Mouse (Mus musculus): Measurements from ENCODE around the gene Olfr472. TPM values are rescaled to one million over a fixed set of nuclear protein-coding genes. Genes with fewer than 3 reads are reported as not detected.
"Not testable (repeated sequence)": the region's sequence is repeated elsewhere in the genome, so short reads cannot be mapped to it uniquely, and the experiment has no call there.

Olfr472 gene
- 0.04 TPM in 1 of 2 replicates, not detected in the other for polyA plus RNA-seq (2016; fragmentation: Nextera tagmentation; extraction: Ambion mirVana)

- H3K4me2 ChIP-seq (replicated peaks): no peak within 1 kb of the TSS
- no peaks in the 10 kb centered on the region for H3K27me3 ChIP-seq (replicated peaks)
- no peaks in the 10 kb centered on the region for H3K9me3 ChIP-seq
- no peak within 1 kb of the TSS for H3K4me3 ChIP-seq
- ATAC-seq (ENCODE audit: low FRiP score, low read depth): no peak
- no peak within 1 kb of the TSS for H3K27ac ChIP-seq
- H3K9ac ChIP-seq: no peak within 1 kb of the TSS
- H3K4me1 ChIP-seq: no peaks in the 10 kb centered on the region
- H3K36me3 ChIP-seq: no peaks in the 10 kb centered on the region
Measured at GRCm38 (mm10) chr7:107897602-107898001, at the start of gene Olfr472. Gene Olfr472, plus strand, starts transcription at chr7:107897902.

GRCm38 (mm10) chr7:107930146-107930545, 32.4 kb downstream of the Olfr472 start, which contains the start of gene Olfr473:
Gene Olfr473, plus strand, starts transcription at chr7:107930446.
- no peak within 1 kb of the TSS for H3K4me2 ChIP-seq (replicated peaks)
- H3K27me3 ChIP-seq (replicated peaks): no peaks in the 10 kb centered on the region
- no peak for ATAC-seq (ENCODE audit: low FRiP score, low read depth)
- 97% methylated on average over 1 of the region's 1 CpGs for WGBS
- no peak within 1 kb of the TSS for H3K27ac ChIP-seq
- H3K4me1 ChIP-seq: no peaks in the 10 kb centered on the region
- no peaks in the 10 kb centered on the region for H3K36me3 ChIP-seq
- H3K9me3 ChIP-seq: no peaks in the 10 kb centered on the region
- no peak within 1 kb of the TSS for H3K4me3 ChIP-seq
- H3K9ac ChIP-seq: no peak within 1 kb of the TSS

GRCm38 (mm10) chr7:107952539-107952938, 54.8 kb downstream of the Olfr472 start:
- not testable (repeated sequence) for H3K36me3 ChIP-seq; H3K27me3 ChIP-seq (replicated peaks); H3K9me3 ChIP-seq; H3K9ac ChIP-seq; H3K4me3 ChIP-seq; H3K4me1 ChIP-seq; ATAC-seq (ENCODE audit: low FRiP score, low read depth); H3K27ac ChIP-seq; H3K4me2 ChIP-seq (replicated peaks)
- WGBS: 98% methylated on average over 12 of the region's 12 CpGs

GRCm38 (mm10) chr7:107954343-107954742, 56.6 kb downstream of the Olfr472 start, which contains the start of gene Olfr474:
Gene Olfr474, plus strand, starts transcription at chr7:107954643.
- H3K4me2 ChIP-seq (replicated peaks): no peak within 1 kb of the TSS
- H3K27me3 ChIP-seq (replicated peaks): no peaks in the 10 kb centered on the region
- H3K9ac ChIP-seq: no peak within 1 kb of the TSS
- H3K9me3 ChIP-seq: 0 out of 2 replicates have a peak, but pooled peaks cover 5% of the 10 kb centered on the region
- WGBS: 88% methylated on average over 1 of the region's 1 CpGs
- H3K4me3 ChIP-seq: no peak within 1 kb of the TSS
- H3K4me1 ChIP-seq: no peaks in the 10 kb centered on the region
- no peak within 1 kb of the TSS for H3K27ac ChIP-seq
- ATAC-seq (ENCODE audit: low FRiP score, low read depth): no peak
- no peaks in the 10 kb centered on the region for H3K36me3 ChIP-seq

Other genes starting within 250 kb of the Olfr472 start
- gene Cyb5r2, start 139.9 kb upstream of the Olfr472 start, polyA plus RNA-seq (2016; fragmentation: Nextera tagmentation; extraction: Ambion mirVana): 0.10 and 0.17 TPM in 2 replicates
- gene Ovch2, start 96.7 kb upstream of the Olfr472 start, polyA plus RNA-seq (2016; fragmentation: Nextera tagmentation; extraction: Ambion mirVana): not detected in 2 replicates
- not detected in 2 replicates for gene Olfr467, start 85.6 kb upstream of the Olfr472 start, polyA plus RNA-seq (2016; fragmentation: Nextera tagmentation; extraction: Ambion mirVana)
- not detected in 2 replicates for gene Olfr469, start 72.4 kb upstream of the Olfr472 start, polyA plus RNA-seq (2016; fragmentation: Nextera tagmentation; extraction: Ambion mirVana)
- gene Olfr470, start 50.4 kb upstream of the Olfr472 start, polyA plus RNA-seq (2016; fragmentation: Nextera tagmentation; extraction: Ambion mirVana): not detected in 2 replicates
- gene Olfr473, start 32.5 kb downstream of the Olfr472 start, polyA plus RNA-seq (2016; fragmentation: Nextera tagmentation; extraction: Ambion mirVana): not detected in 2 replicates
- gene Olfr474, start 56.7 kb downstream of the Olfr472 start, polyA plus RNA-seq (2016; fragmentation: Nextera tagmentation; extraction: Ambion mirVana): not detected in 2 replicates
- not detected in 2 replicates for gene Olfr476, start 66.9 kb downstream of the Olfr472 start, polyA plus RNA-seq (2016; fragmentation: Nextera tagmentation; extraction: Ambion mirVana)
- not detected in 2 replicates for gene Olfr477, start 88.8 kb downstream of the Olfr472 start, polyA plus RNA-seq (2016; fragmentation: Nextera tagmentation; extraction: Ambion mirVana)
- not detected in 2 replicates for gene Olfr478, start 136.1 kb downstream of the Olfr472 start, polyA plus RNA-seq (2016; fragmentation: Nextera tagmentation; extraction: Ambion mirVana)
- gene Olfr479, start 152.8 kb downstream of the Olfr472 start, polyA plus RNA-seq (2016; fragmentation: Nextera tagmentation; extraction: Ambion mirVana): not detected in 2 replicates
- gene Olfr480, start 169.4 kb downstream of the Olfr472 start, polyA plus RNA-seq (2016; fragmentation: Nextera tagmentation; extraction: Ambion mirVana): not detected in 2 replicates
- not detected in 2 replicates for gene Olfr481, start 182.0 kb downstream of the Olfr472 start, polyA plus RNA-seq (2016; fragmentation: Nextera tagmentation; extraction: Ambion mirVana)
- 0.14 TPM in 1 of 2 replicates, not detected in the other for gene Olfr482, start 199.7 kb downstream of the Olfr472 start, polyA plus RNA-seq (2016; fragmentation: Nextera tagmentation; extraction: Ambion mirVana)
- gene Olfr483, start 202.9 kb downstream of the Olfr472 start, polyA plus RNA-seq (2016; fragmentation: Nextera tagmentation; extraction: Ambion mirVana): not detected in 2 replicates
- gene Olfr484, start 229.5 kb downstream of the Olfr472 start, polyA plus RNA-seq (2016; fragmentation: Nextera tagmentation; extraction: Ambion mirVana): not detected in 2 replicates